Mouse (Mus musculus) hindbrain, embryonic 15.5 days (tissue): ENCODE data around the gene Grid2. TPM values are rescaled to one million over a fixed set of nuclear protein-coding genes. Genes with fewer than 3 reads are reported as not detected.
A peak's percentile ranks its signal among the peaks of the same experiment; 100 is the strongest.

Experiments used
- ATAC-seq: fragments of 200-750 bp; cut with Nextera tagmentation; 2 replicates; pipeline ENCODE4 v1.8.0; 2017; ENCODE audit warnings: low read depth, moderate number of reproducible peaks, moderate TSS enrichment; ENCODE audit not compliant: low FRiP score
- H3K27ac ChIP-seq: fragments of 300-500 bp; sonication (generic); replicated peaks from 2 replicates; pipeline ENCODE4 v1.5.1; 2015; ENCODE audit warnings: mild to moderate bottlenecking, inconsistent platforms
- H3K27me3 ChIP-seq: fragments of 300-500 bp; sonication (generic); 2 replicates; pipeline ENCODE4 v1.6.1; 2015; ENCODE audit warnings: control low read depth, inconsistent platforms
- H3K36me3 ChIP-seq: fragments of 300-500 bp; sonication (generic); 2 replicates; pipeline ENCODE4 v1.6.1; 2015; ENCODE audit warnings: control low read depth, inconsistent platforms
- H3K4me1 ChIP-seq: fragments of 300-500 bp; sonication (generic); replicated peaks from 2 replicates; pipeline ENCODE4 v1.6.1; 2015; ENCODE audit warnings: control low read depth, inconsistent platforms
- H3K4me2 ChIP-seq: fragments of 300-500 bp; sonication (generic); 2 replicates; pipeline ENCODE4 v1.6.1; 2015; ENCODE audit warnings: moderate library complexity, mild to moderate bottlenecking, inconsistent platforms
- H3K4me3 ChIP-seq: fragments of 300-500 bp; sonication (generic); 2 replicates; pipeline ENCODE4 v1.5.1; 2015; ENCODE audit warnings: mild to moderate bottlenecking, inconsistent platforms
- H3K9ac ChIP-seq: fragments of 300-500 bp; sonication (generic); 2 replicates; pipeline ENCODE4 v1.6.1; 2015; ENCODE audit warnings: inconsistent platforms
- H3K9me3 ChIP-seq: fragments of 300-500 bp; sonication (generic); 2 replicates; pipeline ENCODE4 v1.6.1; 2016; ENCODE audit warnings: control low read depth, inconsistent platforms
- WGBS: fragments of 180-500 bp; shearing (Covaris S2); methylation state at CpG from one replicate; pipeline ENCODE4 v1.1.7; 2015; 5-methylcytosine and 5-hydroxymethylcytosine counted together
- polyA plus RNA-seq: library from polyadenylated mRNA; unstranded; fragments of >200 nt; fragmentation: Nextera tagmentation; extraction: Ambion mirVana; gene quantifications from 2 replicates; pipeline ENCODE4 v1.2.1, GENCODE M21; 2015

Gene Grid2
- polyA plus RNA-seq, 1 experiment from 2014 or later: 17.4 TPM

DNA sequence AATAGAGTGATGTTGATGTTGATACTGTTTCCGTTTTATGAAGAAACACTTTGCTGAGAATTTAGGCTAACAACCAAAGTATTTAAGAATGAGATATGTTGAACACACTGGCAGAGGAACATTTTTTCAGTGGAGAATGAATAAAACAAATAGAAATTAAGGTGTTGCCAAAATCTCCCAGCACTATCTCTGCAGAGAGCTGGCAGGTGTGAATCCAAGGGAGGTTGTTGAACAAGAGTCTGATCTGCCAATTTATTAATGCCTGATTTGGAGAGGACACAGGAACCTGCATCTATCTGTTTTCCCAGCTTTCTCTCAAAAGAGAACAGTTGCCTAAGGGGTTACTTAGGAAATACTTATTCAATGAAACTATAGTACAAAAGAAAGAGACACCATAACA, 822.2 kb downstream of the Grid2 start:
- Histone ChIP-seq H3K27ac (no peak overlapping the region), H3K27me3 (no peaks in the 10 kb centered on the region), H3K9me3 (no peaks in the 10 kb centered on the region), H3K9ac (no peak overlapping the region), H3K4me1 (no peaks in the 10 kb centered on the region), H3K36me3 (no peaks in the 10 kb centered on the region), H3K4me3 (no peak overlapping the region), H3K4me2 (no peak overlapping the region)
- 94% methylated on average over 1 of the region's 1 CpGs for WGBS
- ATAC-seq: no peak

DNA sequence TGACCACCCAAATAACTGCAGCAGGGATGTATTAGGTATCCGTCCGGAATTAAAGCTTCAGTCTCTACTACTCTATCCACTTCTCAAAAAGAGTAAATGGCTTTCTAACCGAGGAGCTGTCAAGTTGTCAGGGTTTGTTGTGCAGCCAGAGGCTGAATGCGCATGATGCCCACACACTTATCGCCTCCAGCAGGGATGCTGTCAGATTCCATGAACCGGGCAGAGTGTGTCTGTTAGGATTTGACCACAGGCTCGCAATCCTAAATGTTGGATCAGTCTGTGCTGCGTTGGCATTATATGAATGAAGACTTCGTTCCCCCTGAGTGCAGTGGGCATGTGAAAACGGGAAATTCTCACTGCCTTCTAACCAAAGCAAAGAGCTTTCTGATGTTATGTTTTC, 843.0 kb downstream of the Grid2 start:
- Histone ChIP-seq H3K36me3 (no peaks in the 10 kb centered on the region), H3K9ac (no peak overlapping the region), H3K27me3 (no peaks in the 10 kb centered on the region), H3K4me3 (no peak overlapping the region), H3K4me2 (peak overlapping the region; percentile 21; the same call in 1 of the 2 replicates), H3K4me1 (no peaks in the 10 kb centered on the region), H3K9me3 (no peaks in the 10 kb centered on the region), H3K27ac (0 out of 2 replicates have a peak overlapping the region, but pooled peaks have one; percentile 34)
- WGBS: 59% methylated on average over 10 of the region's 10 CpGs
- no peak for ATAC-seq

DNA sequence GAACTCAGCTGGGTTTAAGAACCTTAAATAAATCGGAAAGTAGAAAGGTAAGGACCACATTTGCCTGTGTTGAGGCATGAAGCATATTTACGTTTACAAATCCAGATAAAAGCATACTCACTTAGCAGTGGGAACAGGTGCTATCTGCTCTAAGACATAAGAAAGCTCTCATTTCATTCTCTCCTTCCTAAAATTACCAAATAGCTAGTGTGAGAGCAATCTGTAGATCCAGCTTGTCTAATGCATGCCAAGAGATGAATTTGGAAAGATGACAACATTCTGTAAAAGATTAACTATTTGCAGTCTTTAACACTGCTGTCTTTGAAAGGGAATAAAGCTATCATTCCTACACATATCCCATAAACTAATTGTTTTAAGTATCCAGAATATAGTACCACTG, 858.9 kb downstream of the Grid2 start:
- WGBS: 88% methylated on average over 2 of the region's 2 CpGs
- Histone ChIP-seq H3K36me3 (no peaks in the 10 kb centered on the region), H3K4me3 (no peak overlapping the region), H3K27me3 (no peaks in the 10 kb centered on the region), H3K9me3 (no peaks in the 10 kb centered on the region), H3K27ac (no peak overlapping the region), H3K9ac (no peak overlapping the region), H3K4me1 (no peaks in the 10 kb centered on the region), H3K4me2 (no peak overlapping the region)
- no peak for ATAC-seq

DNA sequence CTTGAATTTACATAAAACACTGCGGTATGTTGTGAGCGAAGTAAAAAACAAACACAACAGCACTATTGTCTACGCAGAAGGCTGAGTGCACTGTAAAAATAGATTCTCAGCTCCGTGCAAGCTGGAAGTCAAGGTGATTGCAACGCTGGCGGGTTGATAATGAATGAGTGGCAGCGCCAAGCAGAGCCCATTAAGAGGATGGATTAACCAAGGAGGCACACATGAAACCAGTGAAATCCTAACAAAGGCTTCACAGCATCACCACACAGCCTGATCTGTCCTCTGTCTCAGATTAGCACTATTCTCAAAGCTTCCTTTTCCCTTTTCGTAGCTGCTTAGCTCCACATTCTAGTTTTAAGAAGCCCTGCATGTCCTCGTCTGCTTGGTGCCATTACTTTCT, 880.6 kb downstream of the Grid2 start:
- H3K9me3 ChIP-seq: no peaks in the 10 kb centered on the region
- H3K27me3 ChIP-seq: no peaks in the 10 kb centered on the region
- no peak overlapping the region for H3K4me3 ChIP-seq
- 71% methylated on average over 9 of the region's 9 CpGs for WGBS
- H3K4me1 ChIP-seq: no peaks in the 10 kb centered on the region
- peak; percentile 48; the same call in 1 of the 2 replicates for ATAC-seq
- H3K9ac ChIP-seq: no peak overlapping the region
- H3K27ac ChIP-seq: peak overlapping the region; percentile 40
- no peak overlapping the region for H3K4me2 ChIP-seq
- no peaks in the 10 kb centered on the region for H3K36me3 ChIP-seq

DNA sequence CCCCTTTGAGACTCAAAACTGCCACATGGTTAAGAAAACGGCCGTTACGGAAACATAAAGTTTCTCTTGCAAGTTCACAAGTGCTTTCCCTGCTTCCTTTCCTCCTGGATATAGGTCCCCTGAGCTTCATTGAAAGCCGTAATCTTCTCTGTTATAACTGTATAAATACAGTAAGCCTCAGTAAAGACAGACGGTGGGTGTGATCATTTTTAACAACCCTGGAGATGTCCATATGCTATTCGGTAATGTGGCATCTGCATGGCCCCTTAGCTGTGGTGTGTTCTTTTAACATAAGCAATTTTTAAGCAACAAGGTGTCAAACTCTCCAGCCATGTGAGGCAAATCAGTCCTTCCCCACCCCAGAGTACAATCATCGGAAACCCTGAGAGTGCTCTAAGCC, 892.9 kb downstream of the Grid2 start:
- Histone ChIP-seq H3K27ac (no peak overlapping the region), H3K4me2 (no peak overlapping the region), H3K36me3 (no peaks in the 10 kb centered on the region), H3K9me3 (no peaks in the 10 kb centered on the region), H3K4me3 (no peak overlapping the region), H3K4me1 (0 out of 2 replicates have a peak, but pooled peaks cover 4% of the 10 kb centered on the region), H3K27me3 (no peaks in the 10 kb centered on the region), H3K9ac (no peak overlapping the region)
- 82% methylated on average over 7 of the region's 7 CpGs for WGBS
- no peak for ATAC-seq

DNA sequence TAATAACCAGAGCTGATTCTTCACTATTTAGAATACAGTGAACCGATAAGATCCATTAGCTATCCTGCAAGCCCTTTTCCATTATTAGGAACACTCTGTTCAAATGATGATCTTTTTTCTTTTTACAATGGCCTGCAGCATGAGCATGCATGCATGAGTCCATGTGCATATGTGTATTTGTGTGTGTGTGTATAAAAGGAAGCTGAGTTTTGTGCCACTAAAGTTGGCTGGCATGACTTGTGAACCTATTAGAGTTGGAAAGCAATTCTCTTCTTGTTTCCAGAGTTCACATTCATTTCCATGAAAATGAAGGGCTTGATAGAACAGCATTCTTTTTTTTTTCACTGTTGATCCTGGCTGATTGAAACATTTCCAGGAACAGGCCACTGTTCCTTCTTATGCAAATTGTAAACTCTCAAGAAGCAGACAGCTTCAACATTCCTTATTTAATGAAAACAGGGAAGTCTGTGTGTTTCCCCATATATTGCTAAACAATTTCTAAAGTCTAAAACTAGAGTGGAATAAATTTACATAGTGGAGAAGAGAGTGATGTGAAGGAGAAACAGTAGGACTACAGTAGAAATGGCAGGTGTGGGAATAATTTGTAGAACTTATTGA, 919.4 kb downstream of the Grid2 start:
- WGBS: 62% methylated on average over 1 of the region's 1 CpGs
- H3K4me2 ChIP-seq: no peak overlapping the region
- H3K27me3 ChIP-seq: no peaks in the 10 kb centered on the region

DNA sequence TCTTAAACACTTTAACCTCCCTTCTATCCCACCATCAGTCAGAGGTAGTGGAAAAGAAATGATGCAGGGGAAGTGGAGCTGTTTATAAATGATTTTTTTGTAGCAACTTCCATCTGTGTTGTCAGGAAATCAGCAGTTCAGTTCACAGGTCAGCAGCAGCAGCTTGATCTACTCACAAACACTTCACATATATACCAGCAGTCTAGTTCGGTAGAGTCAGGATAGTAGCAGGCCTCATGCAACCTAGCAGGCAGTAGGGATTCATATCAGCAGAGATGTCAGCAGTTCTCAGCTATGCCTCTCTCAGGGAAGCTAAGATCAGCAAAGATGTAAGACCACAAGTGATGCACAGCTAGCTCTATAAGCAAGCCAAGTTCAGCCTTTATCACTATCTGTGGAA, 938.0 kb downstream of the Grid2 start:
- Histone ChIP-seq H3K4me1 (no peaks in the 10 kb centered on the region), H3K36me3 (no peaks in the 10 kb centered on the region), H3K4me2 (no peak overlapping the region), H3K9ac (no peak overlapping the region), H3K27ac (no peak overlapping the region), H3K4me3 (no peak overlapping the region), H3K9me3 (no peaks in the 10 kb centered on the region), H3K27me3 (no peaks in the 10 kb centered on the region)
- ATAC-seq: no peak
- WGBS: 88% methylated on average over 1 of the region's 1 CpGs

More for the DNA sequence above, 919.4 kb downstream of the Grid2 start:
- H3K9ac ChIP-seq: no peak overlapping the region
- no peak overlapping the region for H3K27ac ChIP-seq
- no peak overlapping the region for H3K4me3 ChIP-seq
- no peaks in the 10 kb centered on the region for H3K36me3 ChIP-seq
- no peak for ATAC-seq
- no peaks in the 10 kb centered on the region for H3K9me3 ChIP-seq
- no peaks in the 10 kb centered on the region for H3K4me1 ChIP-seq

DNA sequence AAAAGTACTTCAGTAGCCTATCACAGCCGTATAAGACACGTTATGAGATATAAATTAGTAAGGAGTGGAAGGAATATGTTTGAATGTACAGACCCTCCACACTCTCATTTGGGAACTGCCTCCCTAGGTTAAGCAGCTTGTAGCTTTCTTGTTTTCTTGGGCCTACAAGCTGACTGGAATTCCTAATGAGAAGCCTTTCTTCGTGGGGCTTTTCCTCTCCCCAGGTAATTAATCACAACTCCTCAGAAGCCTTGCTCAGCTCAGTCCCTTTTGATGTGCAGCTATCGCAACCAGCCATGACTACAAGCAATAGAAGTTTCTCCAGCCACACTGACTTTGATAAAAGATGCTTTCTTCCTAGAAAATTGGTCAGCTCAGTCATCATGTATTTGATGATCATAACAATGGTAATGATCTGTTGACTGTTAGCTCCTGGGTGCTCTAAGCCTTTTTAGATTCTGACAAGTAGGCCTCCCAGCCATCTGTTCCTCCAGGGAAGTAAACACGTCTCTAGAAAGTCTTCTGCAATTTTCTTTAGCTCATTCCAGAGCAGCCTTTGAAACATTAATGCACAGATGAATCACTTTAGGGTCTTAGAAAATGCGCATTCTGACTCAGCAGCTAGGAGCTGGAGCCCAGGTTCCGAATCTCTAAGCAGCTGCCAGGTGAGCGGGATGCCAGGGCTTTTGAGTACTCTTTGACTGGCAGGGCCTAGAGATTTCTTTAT, 946.9 kb downstream of the Grid2 start:
- H3K4me1 ChIP-seq: peaks cover 9% of the 10 kb centered on the region; the same call in 1 of the 2 replicates
- H3K9me3 ChIP-seq: no peaks in the 10 kb centered on the region
- peak overlapping the region; percentile 43 for H3K27ac ChIP-seq
- 18% methylated on average over 8 of the region's 8 CpGs for WGBS
- ATAC-seq: no peak
- H3K36me3 ChIP-seq: no peaks in the 10 kb centered on the region
- no peak overlapping the region for H3K9ac ChIP-seq
- H3K27me3 ChIP-seq: no peaks in the 10 kb centered on the region
- no peak overlapping the region for H3K4me2 ChIP-seq
- no peak overlapping the region for H3K4me3 ChIP-seq

DNA sequence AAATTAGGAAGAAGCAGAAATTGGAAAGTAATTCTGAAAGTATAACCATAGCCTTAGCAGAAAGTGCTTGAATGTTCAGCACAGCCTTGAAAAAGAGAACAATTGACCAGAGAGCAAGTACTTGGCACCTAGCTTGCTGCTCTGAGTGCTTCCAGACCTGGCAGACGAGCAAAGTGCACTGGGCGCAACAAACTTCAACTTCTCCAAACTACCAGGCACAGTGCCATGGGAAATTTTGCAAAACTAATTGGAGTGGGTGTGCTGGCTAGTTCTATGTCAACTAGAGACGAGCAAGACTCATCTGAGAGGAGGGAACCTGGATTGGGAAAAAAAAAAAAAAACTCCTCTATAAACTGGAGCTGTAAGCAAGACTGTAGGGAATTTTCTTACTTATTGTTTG, 980.7 kb downstream of the Grid2 start:
- Histone ChIP-seq H3K27ac (no peak overlapping the region), H3K36me3 (no peaks in the 10 kb centered on the region), H3K27me3 (no peaks in the 10 kb centered on the region), H3K4me3 (no peak overlapping the region), H3K4me2 (no peak overlapping the region), H3K9ac (no peak overlapping the region), H3K4me1 (no peaks in the 10 kb centered on the region), H3K9me3 (no peaks in the 10 kb centered on the region)
- 65% methylated on average over 3 of the region's 3 CpGs for WGBS
- ATAC-seq: no peak

DNA sequence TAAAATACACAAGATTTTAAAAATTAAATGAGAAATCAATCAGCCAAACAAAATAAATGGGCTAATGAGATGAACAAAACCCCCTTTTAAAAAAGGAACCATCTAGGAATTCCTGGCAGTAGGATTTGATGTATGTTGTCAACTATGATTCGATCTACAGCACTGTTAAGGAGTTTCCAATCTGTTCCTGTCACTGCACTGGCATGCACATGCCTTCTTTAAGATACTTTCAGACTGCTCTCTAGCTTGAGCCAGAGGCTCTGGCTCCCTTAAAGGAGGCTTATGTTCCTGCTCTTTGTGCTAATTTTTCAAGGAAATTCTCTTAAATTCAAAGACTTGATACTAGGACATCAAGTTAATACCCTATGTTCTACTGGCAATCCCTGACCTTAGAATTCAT, 984.9 kb downstream of the Grid2 start:
- H3K9me3 ChIP-seq: no peaks in the 10 kb centered on the region
- H3K4me3 ChIP-seq: no peak overlapping the region
- no peak overlapping the region for H3K9ac ChIP-seq
- H3K4me2 ChIP-seq: no peak overlapping the region
- no peak overlapping the region for H3K27ac ChIP-seq
- no peaks in the 10 kb centered on the region for H3K4me1 ChIP-seq
- ATAC-seq: no peak
- WGBS: 61% methylated on average over 1 of the region's 1 CpGs
- no peaks in the 10 kb centered on the region for H3K36me3 ChIP-seq
- no peaks in the 10 kb centered on the region for H3K27me3 ChIP-seq

DNA sequence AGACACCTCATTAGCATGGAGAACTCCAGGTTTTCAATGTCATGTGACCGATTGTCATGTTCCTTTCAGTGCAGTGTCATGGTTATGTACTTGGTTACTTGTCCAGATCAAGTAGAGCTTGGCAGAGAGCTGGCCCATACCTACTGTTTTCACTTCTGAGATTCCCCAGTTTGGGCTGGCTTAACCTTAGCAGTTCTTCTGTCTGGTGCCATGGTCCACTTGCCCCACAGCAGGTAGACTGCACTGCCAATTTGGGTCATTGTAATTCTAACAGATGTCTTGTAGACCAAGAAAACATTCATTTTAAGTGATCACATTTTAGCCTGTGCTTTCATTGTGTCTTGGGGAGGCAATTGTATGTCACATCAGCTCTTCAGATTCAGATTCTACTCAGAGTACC, 990.3 kb downstream of the Grid2 start:
- no peaks in the 10 kb centered on the region for H3K36me3 ChIP-seq
- no peak overlapping the region for H3K4me2 ChIP-seq
- H3K4me1 ChIP-seq: no peaks in the 10 kb centered on the region
- no peak for ATAC-seq
- WGBS: 85% methylated on average over 1 of the region's 1 CpGs
- no peak overlapping the region for H3K9ac ChIP-seq
- H3K4me3 ChIP-seq: no peak overlapping the region
- no peak overlapping the region for H3K27ac ChIP-seq
- no peaks in the 10 kb centered on the region for H3K27me3 ChIP-seq
- no peaks in the 10 kb centered on the region for H3K9me3 ChIP-seq

DNA sequence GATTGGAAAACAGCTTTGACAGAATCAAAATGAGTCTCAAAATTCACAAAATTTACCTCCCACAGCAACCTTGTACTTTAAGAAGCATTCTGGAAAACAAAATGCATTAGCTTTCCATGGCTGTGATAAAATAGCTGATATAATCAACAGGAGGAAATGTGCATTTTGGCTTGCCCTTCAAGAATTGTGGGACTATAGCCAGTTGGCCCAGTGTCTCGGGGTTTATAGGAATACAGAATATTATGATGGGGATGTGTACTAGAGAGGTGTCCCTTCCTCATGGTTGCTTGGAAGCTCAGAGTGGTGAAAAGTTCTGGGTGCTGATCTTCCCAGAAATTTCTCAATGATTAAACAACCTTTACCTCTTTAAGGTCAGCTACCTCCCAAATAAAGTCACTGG, 995.4 kb downstream of the Grid2 start:
- no peaks in the 10 kb centered on the region for H3K27me3 ChIP-seq
- H3K4me2 ChIP-seq: no peak overlapping the region
- WGBS: 85% methylated on average over 1 of the region's 1 CpGs
- no peak overlapping the region for H3K4me3 ChIP-seq
- no peak for ATAC-seq
- no peaks in the 10 kb centered on the region for H3K36me3 ChIP-seq
- no peak overlapping the region for H3K27ac ChIP-seq
- no peaks in the 10 kb centered on the region for H3K4me1 ChIP-seq
- no peaks in the 10 kb centered on the region for H3K9me3 ChIP-seq
- H3K9ac ChIP-seq: no peak overlapping the region
